Mouse (Mus musculus): Measurements from ENCODE around the gene Gm42791.

Gene Gm42791

GRCm38 (mm10) chr5:149009111-149009510 lies 14.2 kb upstream of the Gm42791 start:
- no peak for DNase-seq (ENCODE audit: low spot score)

- DNase-seq (ENCODE audit: low spot score): no peak
These were observed 12.3 kb upstream of the Gm42791 start for GRCm38 (mm10) chr5:149007295-149007646.

- peak; percentile 100 for DNase-seq (ENCODE audit: low spot score)
These were observed 11.7 kb upstream of the Gm42791 start for GRCm38 (mm10) chr5:149006362-149007294.

- DNase-seq (ENCODE audit: low spot score): no peak
These were observed 10.9 kb upstream of the Gm42791 start for GRCm38 (mm10) chr5:149005701-149006361.

GRCm38 (mm10) chr5:149005083-149005482 lies 10.1 kb upstream of the Gm42791 start:
- no peak for DNase-seq (ENCODE audit: low spot score)

- DNase-seq (ENCODE audit: low spot score): no peak
These were observed 8.2 kb upstream of the Gm42791 start for GRCm38 (mm10) chr5:149003137-149003536.

GRCm38 (mm10) chr5:149002803-149003115 lies 7.8 kb upstream of the Gm42791 start:
- no peak for DNase-seq (ENCODE audit: low spot score)

GRCm38 (mm10) chr5:149002034-149002802 lies 7.3 kb upstream of the Gm42791 start:
- no peak for DNase-seq (ENCODE audit: low spot score)

GRCm38 (mm10) chr5:148999802-149000201 lies 4.9 kb upstream of the Gm42791 start:
- DNase-seq (ENCODE audit: low spot score): no peak

- DNase-seq (ENCODE audit: low spot score): no peak
These were observed 3.6 kb upstream of the Gm42791 start for GRCm38 (mm10) chr5:148998512-148998911.

- DNase-seq (ENCODE audit: low spot score): no peak
These were observed 1.7 kb upstream of the Gm42791 start for GRCm38 (mm10) chr5:148996709-148997037.

- no peak for DNase-seq (ENCODE audit: low spot score)
These were observed 1.2 kb upstream of the Gm42791 start for GRCm38 (mm10) chr5:148995962-148996708.

- no peak for DNase-seq (ENCODE audit: low spot score)
These were observed 639 bp downstream of the Gm42791 start for GRCm38 (mm10) chr5:148994311-148994705.

GRCm38 (mm10) chr5:148992598-148992997 lies 2.3 kb downstream of the Gm42791 start:
- no peak for DNase-seq (ENCODE audit: low spot score)

- DNase-seq (ENCODE audit: low spot score): no peak
These were observed 4.0 kb downstream of the Gm42791 start for GRCm38 (mm10) chr5:148990891-148991311.

- no peak for DNase-seq (ENCODE audit: low spot score)
These were observed 5.5 kb downstream of the Gm42791 start for GRCm38 (mm10) chr5:148989480-148989879.

GRCm38 (mm10) chr5:148984961-148985360 lies 10.0 kb downstream of the Gm42791 start:
- no peak for DNase-seq (ENCODE audit: low spot score)

- DNase-seq (ENCODE audit: low spot score): no peak
These were observed 11.3 kb downstream of the Gm42791 start for GRCm38 (mm10) chr5:148983696-148984095.

- no peak for DNase-seq (ENCODE audit: low spot score)
These were observed 11.8 kb downstream of the Gm42791 start for GRCm38 (mm10) chr5:148983108-148983664.

GRCm38 (mm10) chr5:148982396-148982795 lies 12.6 kb downstream of the Gm42791 start:
- DNase-seq (ENCODE audit: low spot score): no peak

GRCm38 (mm10) chr5:148980607-148981006 lies 14.3 kb downstream of the Gm42791 start:
- no peak for DNase-seq (ENCODE audit: low spot score)
